Mouse (Mus musculus): Measurements from ENCODE around the gene Sgcb. TPM values are rescaled to one million over a fixed set of nuclear protein-coding genes. Genes with fewer than 3 reads are reported as not detected.

Gene Sgcb
- polyA plus RNA-seq (2014; fragmentation: Illumina TruSeq; extraction: RNeasy Lipid Tissue Mini Kit (QIAGEN cat#74804); ENCODE audit: low read depth, low replicate concordance) = 92.6 TPM

GRCm38 (mm10) chr5:73647261-73647900 lies at the start of gene Sgcb:
Gene Sgcb, minus strand, starts transcription at chr5:73647790.

GRCm38 (mm10) chr5:73651061-73651854 lies 3.7 kb upstream of the Sgcb start, which contains the start of gene Spata18:
Gene Spata18, plus strand, starts transcription at chr5:73651379.

GRCm38 (mm10) chr5:73632291-73632690 lies 15.3 kb downstream of the Sgcb start, which contains the start of gene Lrrc66:
Gene Lrrc66, minus strand, starts transcription at chr5:73632526.

Other genes starting within 250 kb of the Sgcb start
- gene Cwh43, start 241.7 kb downstream of the Sgcb start, polyA plus RNA-seq (2014; fragmentation: Illumina TruSeq; extraction: RNeasy Lipid Tissue Mini Kit (QIAGEN cat#74804); ENCODE audit: low read depth, low replicate concordance) = not detected
- 9.9 TPM for gene Dcun1d4, start 166.8 kb downstream of the Sgcb start, polyA plus RNA-seq (2014; fragmentation: Illumina TruSeq; extraction: RNeasy Lipid Tissue Mini Kit (QIAGEN cat#74804); ENCODE audit: low read depth, low replicate concordance)
- not detected for gene Lrrc66, start 15.3 kb downstream of the Sgcb start, polyA plus RNA-seq (2014; fragmentation: Illumina TruSeq; extraction: RNeasy Lipid Tissue Mini Kit (QIAGEN cat#74804); ENCODE audit: low read depth, low replicate concordance)
- gene Spata18, start 3.6 kb upstream of the Sgcb start, polyA plus RNA-seq (2014; fragmentation: Illumina TruSeq; extraction: RNeasy Lipid Tissue Mini Kit (QIAGEN cat#74804); ENCODE audit: low read depth, low replicate concordance) = not detected

Measured in heart, adult 10 weeks (tissue).